Mouse (Mus musculus): Measurements from ENCODE around the gene Adm2.

Adm2 gene

GRCm38 (mm10) chr15:89322670-89323522, at the start of gene Adm2:
Gene Adm2, plus strand, starts transcription at chr15:89322720.
- no peak for DNase-seq

- DNase-seq, result peak; percentile 17 to 29
Measured at GRCm38 (mm10) chr15:89275497-89275896, 47.0 kb upstream of the Adm2 start.

DNA sequence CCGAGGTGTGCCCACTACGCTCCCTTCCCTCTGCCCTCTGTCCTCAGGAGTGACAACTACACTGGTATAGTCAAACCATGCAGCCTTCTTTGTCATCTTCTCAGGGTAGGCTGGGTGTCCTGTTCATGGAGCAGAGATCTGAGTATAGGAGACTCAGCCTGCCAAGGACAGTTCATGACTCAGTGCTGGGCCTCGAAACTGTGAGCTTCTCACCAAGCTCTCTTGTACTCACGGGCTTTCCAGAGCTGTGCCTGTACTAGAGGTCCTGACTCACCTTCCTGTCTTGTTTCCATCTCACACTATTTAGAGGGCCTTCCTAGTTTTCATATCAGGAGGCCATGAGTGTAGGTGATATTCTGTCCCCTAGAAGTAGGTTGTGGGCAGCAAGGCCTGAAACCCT, 45.2 kb upstream of the Adm2 start:
- DNase-seq, result no peak

DNA sequence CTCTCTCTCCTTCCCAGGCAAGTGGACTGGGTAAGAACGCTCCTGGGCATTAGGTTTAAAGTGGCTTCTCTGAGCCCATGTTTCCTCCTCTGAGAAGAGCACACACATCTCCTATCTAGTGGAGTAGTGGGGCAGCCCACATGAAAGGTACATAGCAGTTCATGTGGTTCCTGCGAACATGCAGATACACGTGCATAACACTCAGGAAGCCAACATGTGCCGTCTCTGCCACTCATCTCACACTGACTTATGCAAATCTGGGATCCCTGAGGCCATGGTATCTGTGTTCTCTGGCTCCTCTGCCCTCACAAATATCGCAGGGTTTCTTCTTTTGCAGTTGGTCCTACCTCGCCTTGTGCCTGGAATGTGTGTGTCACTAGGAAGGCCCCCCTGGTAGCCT, 40.0 kb upstream of the Adm2 start:
- no peak for DNase-seq

DNA sequence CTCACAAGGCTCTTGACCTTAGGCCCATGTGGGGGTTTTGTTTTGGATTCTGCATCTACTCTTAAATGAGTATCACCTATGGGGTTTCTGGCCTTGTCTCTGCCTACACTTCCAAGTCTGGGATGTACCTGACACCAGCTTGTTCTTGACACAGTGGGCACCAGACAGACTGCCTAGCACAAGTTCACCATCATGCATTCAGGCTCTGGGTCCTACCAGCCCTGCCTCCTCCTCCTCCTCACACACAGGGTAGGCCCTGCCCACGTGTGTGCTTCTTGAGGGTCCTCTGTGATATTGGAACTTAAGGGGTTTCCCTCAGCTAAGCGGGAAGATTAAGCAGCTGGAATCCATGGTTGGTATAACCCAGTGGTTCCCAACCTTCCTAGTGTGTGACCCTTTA, 38.4 kb upstream of the Adm2 start:
- no peak for DNase-seq

DNA sequence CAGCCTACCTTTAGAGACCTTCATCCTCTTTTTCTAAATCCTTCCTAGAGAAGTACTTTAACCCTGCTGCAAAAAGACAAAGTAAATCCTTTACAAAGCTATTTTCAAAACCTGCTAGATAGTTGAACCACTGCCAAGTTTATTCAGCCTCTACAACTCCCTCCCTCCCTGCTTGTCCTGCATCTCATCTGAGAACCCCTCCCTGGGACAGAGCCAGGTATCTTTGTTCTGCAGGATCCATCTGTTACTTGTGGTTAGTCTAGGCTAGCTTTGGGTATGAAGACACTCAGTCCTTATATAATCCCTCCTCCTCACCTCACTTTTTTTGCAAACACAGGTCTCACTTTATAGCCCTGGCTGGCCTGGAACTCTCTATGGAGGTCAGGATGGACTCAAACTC, 37.5 kb upstream of the Adm2 start:
- peak in 1 of 2 experiments; percentile 49 for DNase-seq

GRCm38 (mm10) chr15:89285478-89285877, 37.0 kb upstream of the Adm2 start:
- DNase-seq, result no peak

GRCm38 (mm10) chr15:89286114-89286513, 36.4 kb upstream of the Adm2 start:
- DNase-seq, result peak; percentile 60 to 69

GRCm38 (mm10) chr15:89286582-89286981, 35.9 kb upstream of the Adm2 start:
- DNase-seq, result peak in 1 of 2 experiments; percentile 46

DNA sequence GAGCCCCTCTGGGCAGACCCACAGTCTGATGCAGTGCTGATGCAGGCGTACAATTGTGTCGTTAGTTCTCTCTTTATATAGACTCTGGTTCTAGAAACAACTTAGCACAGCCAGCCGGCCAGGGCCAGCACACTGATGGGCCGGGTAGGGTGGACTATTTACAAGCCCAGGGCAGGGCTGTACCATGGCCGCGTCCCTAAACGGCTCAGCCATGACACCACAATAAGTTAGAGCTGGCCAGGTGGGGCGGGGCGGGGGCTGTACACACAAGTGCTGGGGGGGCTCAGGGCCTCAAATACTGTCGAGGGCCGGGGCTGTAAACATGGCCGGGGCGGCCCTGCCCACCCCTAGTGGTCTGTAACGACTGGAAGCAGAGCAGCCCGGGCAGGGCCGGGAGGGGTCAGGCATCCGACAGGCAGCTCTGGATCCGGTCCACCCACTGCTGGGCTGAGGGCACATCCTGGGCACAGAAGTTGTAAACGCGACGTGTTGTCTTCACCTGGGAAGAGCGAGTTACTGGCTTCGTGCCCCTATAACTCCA, 34.2 kb upstream of the Adm2 start:
- DNase-seq, result peak; percentile 47 to 61

DNA sequence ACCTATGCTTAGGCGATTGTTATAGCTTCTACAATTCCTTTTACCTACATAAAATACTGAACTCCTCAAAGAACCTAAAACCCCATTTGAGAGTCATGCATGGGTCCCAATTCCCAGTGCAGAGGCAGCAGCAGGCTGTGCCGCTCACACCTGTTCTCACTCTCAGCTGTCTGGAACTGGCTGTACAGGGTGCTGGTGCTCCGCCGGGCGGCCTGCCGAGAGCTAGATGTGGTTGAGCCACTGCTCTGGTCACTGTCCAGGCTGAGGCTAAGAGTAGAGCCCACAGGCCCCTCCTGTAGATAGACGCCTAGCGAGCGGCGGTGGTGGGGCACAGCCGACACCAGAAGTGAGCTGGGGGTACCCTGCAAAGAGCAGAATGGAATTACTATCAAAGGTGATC, 33.1 kb upstream of the Adm2 start:
- peak in 1 of 2 experiments; percentile 37 for DNase-seq

GRCm38 (mm10) chr15:89291521-89291920, 31.0 kb upstream of the Adm2 start:
- no peak for DNase-seq

DNA sequence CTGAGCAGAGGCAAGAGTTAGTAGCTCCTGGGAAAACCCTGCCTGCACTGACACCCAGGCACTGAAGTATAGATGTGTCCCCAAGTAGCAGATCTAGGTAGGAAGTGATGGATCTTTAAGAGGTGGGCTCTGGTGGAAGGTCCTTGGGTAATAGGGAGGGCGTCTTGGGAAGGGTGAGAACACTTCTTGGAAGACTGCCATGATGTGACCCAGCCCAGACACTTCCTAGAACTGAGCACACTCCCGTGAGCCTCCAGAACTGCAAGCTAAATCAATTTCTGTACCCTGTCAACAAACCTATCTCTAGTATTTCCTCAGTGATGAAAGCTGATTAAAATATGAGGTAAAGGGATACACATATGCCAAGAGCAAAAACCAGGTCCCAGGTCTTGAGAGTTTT, 29.7 kb upstream of the Adm2 start:
- no peak for DNase-seq

DNA sequence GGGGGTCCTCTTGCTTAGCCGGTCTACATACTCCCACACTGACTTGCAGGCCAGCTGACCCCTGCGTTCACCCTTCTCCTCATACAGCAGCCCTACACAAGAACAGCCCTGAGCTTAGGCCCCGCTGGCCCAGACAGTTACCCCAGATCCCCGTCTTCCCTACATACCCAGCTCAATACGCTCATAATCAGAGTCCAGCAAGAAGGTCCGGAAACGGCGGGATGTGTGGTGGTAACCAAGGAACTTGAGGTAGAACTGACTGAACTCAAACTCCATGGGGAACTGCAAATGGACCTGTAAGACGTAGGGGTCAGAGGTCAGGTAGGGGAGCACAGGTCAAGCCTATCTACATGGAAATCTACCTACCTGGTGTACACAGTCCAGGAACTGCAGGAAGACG, 28.7 kb upstream of the Adm2 start:
- DNase-seq, result no peak

DNA sequence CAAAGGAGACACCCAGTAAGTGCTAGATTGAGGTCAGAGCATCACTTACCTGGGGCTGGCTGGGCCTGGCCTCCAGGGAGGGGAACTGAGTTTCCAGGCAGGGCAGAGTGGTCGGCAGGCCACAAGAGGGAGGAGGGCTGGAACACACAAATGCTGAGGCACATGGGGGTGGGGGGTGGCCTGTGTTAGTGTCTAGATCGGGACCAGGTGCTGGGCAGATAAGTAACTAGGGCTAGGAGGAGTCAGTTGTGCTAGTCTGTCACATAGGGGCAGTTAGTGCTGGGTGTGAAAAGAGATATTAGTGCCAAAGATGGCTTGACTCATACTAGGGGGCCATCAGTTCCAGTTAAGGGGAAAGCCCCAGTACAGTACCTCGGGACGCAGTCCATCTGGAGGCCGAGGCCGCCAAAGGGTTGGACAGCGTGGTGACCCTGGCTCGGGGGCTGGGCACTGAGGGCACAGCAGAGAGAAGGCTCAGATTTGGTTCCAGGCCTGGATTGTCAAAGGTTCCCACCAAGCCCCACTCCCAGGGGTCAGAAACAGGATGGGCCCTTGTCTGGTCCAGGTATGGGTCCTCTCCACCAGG, 26.8 kb upstream of the Adm2 start:
- peak in 1 of 2 experiments; percentile 23 for DNase-seq

- peak in 1 of 2 experiments; percentile 18 for DNase-seq
Measured at GRCm38 (mm10) chr15:89296465-89296864, 26.1 kb upstream of the Adm2 start.

DNA sequence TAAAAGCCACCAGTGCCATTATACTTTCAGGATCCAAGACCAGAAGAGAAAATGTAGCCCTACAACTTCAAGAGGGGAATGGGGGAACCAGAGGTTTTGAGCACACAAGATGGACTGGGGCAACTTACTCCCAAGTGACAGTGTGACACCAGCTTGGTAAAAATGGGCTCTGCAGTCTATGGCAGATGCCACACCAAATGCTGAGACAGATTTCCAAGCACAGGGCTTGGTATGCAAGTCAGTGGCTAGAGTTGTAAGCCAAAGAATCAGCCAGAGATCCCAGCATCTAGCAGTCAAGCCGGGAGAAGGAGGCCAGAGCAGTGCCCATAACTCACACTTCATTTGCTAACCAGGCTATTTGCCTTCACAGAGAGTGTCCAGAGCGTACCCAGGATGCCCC, 24.8 kb upstream of the Adm2 start:
- peak in 1 of 2 experiments; percentile 23 for DNase-seq

DNA sequence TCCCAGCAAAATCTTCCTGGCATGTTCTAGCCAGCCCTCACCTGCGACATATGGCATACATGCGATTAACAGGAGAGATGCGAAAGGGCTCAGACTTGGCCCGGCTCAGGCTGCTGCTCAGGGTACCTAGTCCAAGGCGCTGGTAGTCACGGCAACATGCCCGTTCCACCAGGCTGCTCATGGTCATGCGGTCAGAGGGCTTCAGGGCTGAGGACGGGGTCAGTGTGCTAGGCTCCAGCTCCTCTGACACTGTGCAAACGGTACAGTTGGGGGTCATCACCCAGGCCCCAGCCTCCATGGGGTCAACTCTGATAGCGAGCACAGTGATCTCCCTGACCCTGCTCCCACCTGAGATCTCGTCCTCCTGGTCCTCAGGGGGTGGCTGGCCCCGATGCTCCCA, 22.3 kb upstream of the Adm2 start:
- DNase-seq, result peak in 1 of 2 experiments; percentile 12

DNA sequence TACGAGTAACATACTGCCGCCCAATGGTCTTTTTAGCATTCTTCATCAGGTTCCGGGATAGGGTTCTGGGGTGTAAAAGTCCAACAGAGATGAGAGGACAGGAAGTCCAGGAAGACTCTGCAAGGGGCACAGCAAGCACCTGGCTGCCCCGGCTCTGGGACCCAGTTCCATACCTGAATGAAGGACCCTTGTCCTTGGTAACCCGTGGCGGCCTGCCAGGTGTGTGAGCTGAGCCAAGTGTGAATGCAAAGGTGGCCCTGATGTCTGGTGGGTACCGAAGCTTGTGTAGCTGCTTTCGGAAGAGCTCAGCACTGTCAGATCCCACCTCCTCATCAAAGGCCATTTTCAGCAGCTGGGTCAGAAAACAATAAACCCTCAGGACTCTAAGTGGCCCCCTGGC, 21.9 kb upstream of the Adm2 start:
- DNase-seq, result peak in 1 of 2 experiments; percentile 39

DNA sequence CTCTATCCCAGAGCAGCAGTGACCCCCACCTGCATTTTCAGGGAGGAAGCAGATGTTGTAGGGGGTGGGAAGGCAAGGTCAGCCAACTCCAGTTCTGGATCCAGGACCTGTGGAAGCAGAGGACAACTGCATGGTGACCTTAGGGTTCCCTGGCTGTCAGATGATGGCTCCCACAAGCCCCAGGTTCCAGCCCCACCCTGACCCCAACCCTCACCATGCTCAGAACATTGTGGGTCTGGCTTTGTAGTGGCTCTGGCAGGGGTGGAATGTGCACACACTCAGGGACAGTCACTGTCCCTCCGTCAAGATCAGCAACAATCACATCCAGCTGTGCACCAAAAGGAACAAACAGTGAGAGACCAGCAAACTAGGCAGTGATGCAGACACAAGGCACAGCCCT, 16.6 kb upstream of the Adm2 start:
- DNase-seq, result peak in 1 of 2 experiments; percentile 8

DNA sequence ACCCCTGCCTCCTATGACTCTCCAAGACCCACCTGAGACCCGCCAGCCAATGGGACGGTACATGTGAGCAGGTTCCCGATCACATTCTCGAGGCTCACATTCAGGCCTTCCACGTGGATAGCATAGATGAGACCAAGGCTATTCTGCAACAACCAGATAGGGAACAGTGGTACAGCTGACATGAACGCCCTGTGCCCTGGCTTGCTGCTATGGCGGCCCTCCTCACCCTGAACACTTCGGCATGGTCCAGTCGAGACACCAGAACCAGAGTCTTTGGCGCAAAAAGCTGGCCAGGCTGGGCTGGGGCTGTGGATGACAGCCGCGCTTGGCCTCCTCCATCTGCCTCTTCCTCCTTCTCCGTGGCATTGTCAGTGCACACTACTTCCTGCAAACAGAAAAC, 15.1 kb upstream of the Adm2 start:
- peak in 1 of 2 experiments; percentile 52 for DNase-seq

DNA sequence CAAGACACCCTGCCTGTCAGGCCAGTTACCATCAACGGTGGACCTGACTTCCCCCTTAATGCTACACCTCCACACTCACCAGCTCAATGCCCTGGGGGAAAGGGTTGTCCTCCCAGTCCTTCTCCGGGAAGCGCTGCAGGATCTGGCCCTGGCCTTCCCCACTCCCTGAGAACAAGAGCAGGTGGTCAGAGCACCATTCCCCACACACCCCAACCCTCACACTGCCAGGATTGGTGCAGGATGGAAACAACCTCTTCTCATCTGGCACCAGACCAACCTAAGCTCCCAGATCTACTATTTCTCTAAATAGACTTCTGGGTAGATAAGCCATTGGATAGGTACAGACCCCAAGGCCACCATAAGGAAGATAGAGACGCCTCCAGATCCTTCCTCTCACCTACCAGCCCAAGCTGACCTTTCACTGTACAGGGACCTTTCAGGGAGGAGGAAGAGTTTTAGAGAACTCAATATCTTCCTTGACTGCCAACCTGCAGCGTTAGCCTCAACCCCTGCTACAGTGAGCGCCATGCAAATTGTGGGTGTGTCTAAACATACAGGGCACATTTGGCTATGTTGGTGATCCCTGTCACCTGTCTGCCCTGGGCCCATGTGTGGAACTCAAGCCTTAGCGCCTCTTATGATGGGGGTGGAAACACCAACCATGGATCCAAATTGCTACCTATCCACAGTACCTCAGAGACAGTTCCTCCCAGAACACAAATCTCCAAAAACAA, 13.9 kb upstream of the Adm2 start:
- DNase-seq, result peak; percentile 58 to 62

DNA sequence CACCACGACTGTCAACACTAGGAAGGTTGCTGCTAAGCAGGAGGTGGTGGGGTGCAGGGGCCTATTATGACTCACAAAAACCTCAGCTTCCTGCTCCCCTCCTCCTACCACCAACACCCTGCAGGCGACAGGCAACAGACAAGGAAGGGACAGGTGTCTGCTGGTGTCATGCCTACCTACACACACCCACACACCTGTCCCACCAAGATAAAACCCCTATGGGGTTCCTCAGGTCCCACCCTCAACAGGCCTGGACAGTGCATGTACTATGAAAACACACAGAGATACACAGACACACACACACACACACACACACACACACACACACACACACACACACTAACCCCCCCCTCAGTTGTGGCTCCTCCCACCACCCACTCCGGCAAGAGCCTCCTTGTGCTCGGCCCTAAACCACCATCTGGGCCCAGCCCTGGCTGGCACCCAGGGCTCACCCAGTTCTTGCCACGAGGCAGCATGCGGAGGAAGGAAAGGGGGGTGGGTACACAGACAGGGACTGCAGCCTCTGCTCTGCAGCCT, 12.5 kb upstream of the Adm2 start:
- DNase-seq, result peak; percentile 77 to 82

All from cerebellum, postnatal 25 days (tissue).